Comparison of ENCODE assay signal across 8 mouse cellular contexts in genomic region chr12:37450366-37451156, GRCm38 (mm10).
DNase-seq lines count a peak whose midpoint lies in the region; ATAC-seq and TF ChIP-seq lines count a peak whose summit lies in the region.

No protein-coding gene starts in this region.

- no peaks in the 10 kb centered on the region for H3K36me3 ChIP-seq in MEL (ENCODE audit: control insufficient read depth in 1 of 2, insufficient read depth in 2 of 2, low read length in 2 of 2)

- H3K27me3 ChIP-seq in MEL (ENCODE audit: control insufficient read depth in 1 of 2, insufficient read depth in 2 of 2, low read length in 2 of 2) = no peaks in the 10 kb centered on the region; a peak in 2 of 4 replicates

- H3K4me1 ChIP-seq in MEL (ENCODE audit: control insufficient read depth in 1 of 2, insufficient read depth in 2 of 2, low read length in 2 of 2) = no peaks in the 10 kb centered on the region

- no peak overlapping the region for H3K4me3 ChIP-seq in MEL (ENCODE audit: control insufficient read depth in 1 of 2, insufficient read depth in 1 of 2, low read depth in 2 of 2, low read length in 2 of 2)
- no peak overlapping the region for H3K4me3 ChIP-seq in gastrocnemius, adult 2 months

- no peak for TF ChIP-seq POLR2A in MEL (IDR thresholded peaks at IDR 0.05; ENCODE audit: control insufficient read depth in 1 of 2, insufficient read depth in 1 of 2, low read depth in 1 of 2, low read length in 2 of 2, poor library complexity in 1 of 2)

- H3K9me3 ChIP-seq in MEL (replicated peaks; ENCODE audit: insufficient read depth, low read length) = no peaks in the 10 kb centered on the region

- intact Hi-C loops in gastrocnemius, adult 2 months (cut with DNase I) = loop anchor here (2.0 to 5.0 kb wide), 2 partner anchors 373 to 736 kb away; no protein-coding TSS in a partner anchor

- no peak for DNase-seq in cerebellum, adult 11-12 months
- peak; percentile 58 for DNase-seq in MEL (ENCODE audit: low read depth, low spot score)
- peak; percentile 82 for DNase-seq in cerebellum, postnatal 14 days
- DNase-seq in gastrocnemius, adult 2 months = peak; percentile 44
- peak; percentile 43 for DNase-seq in layer of hippocampus, adult 9-10 months (ENCODE audit: low spot score)
- peak; percentile 82 for DNase-seq in lung, postnatal 36 days
- DNase-seq in skeletal muscle tissue, adult 2 months (ENCODE audit: low read depth, low spot score) = peak; percentile 13

- peak; percentile 70; the same call in 1 of the 2 replicates for ATAC-seq in cerebellum, adult (ENCODE audit: insufficient number of reproducible peaks, low FRiP score, low TSS enrichment)

- no peak overlapping the region for H3K9ac ChIP-seq in MEL (ENCODE audit: control insufficient read depth, low read depth, low read length, poor library complexity, severe bottlenecking)

- TF ChIP-seq CTCF in MEL (IDR thresholded peaks at IDR 0.05 in 2 of 3, conservative IDR thresholded peaks at IDR 0.05 in 1 of 3; ENCODE audit: control insufficient read depth in 1 of 3, insufficient read depth in 1 of 3, low read depth in 2 of 3, low read length in 3 of 3, poor library complexity in 1 of 3, severe bottlenecking in 1 of 3) = peak; percentile 62 to 77 (median 67)
- peak; percentile 85 for TF ChIP-seq CTCF in gastrocnemius, adult 2 months (IDR thresholded peaks at IDR 0.05)

- peak; percentile 75 for TF ChIP-seq RAD21 in MEL (IDR thresholded peaks at IDR 0.05; ENCODE audit: low read depth, low read length)

- no peaks in the 10 kb centered on the region for H3K79me2 ChIP-seq in MEL (ENCODE audit: control insufficient read depth, insufficient read depth, low read length, poor library complexity)

- no peak overlapping the region for H3K27ac ChIP-seq in MEL (ENCODE audit: control insufficient read depth, low read depth, low read length)
- H3K27ac ChIP-seq in gastrocnemius, adult 2 months = no peak overlapping the region

- no peak for TF ChIP-seq EP300 in MEL (IDR thresholded peaks at IDR 0.05; ENCODE audit: low read depth in 1 of 2, low read length in 2 of 2)

TF ChIP-seq in MEL, 35 proteins besides CTCF, POLR2A, EP300 and RAD21:
- TF ChIP-seq KAT2A (conservative IDR thresholded peaks at IDR 0.05; ENCODE audit: low read depth, low read length) (no peak), TAL1 (IDR thresholded peaks at IDR 0.05; ENCODE audit: low read length) (no peak), ZC3H11A (IDR thresholded peaks at IDR 0.05; ENCODE audit: low read depth, low read length) (peak; percentile 47; the same call in 1 of the 2 replicates), SMC3 (IDR thresholded peaks at IDR 0.05; ENCODE audit: low read depth, low read length) (peak; percentile 86)
TF ChIP-seq in MEL: peak in this region for 2.
